Mouse (Mus musculus) lung, postnatal 36 days (tissue): ENCODE data around the gene Olfr139.

Source experiments
- DNase-seq: peaks from one replicate; pipeline ENCODE4 v3.0.0; 2022; ENCODE audit warnings: mixed read lengths

Gene Olfr139

DNA sequence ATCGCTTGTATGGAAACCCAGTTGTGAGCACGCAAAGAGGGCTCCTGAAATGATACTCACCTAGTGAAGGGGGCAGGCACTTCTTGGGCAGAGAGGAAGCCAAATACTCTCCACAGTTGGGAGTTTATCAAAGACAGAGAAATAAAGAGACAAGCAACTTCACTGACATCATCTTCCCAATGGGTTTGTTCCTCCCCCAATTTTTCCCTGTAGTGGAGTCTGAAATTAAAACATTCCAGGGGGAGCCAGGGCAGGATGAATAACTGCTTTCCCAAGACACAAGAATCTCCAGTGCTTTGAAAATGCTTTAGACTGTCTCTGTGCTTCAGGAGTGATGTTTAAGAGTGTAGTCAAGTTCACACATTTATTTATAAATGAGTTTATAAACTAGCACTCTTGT lies at the start of gene Olfr139, which contains the start of gene Olfr399:
TSS of gene Olfr139 (minus strand) at position 101 of the 400 bp plus-strand sequence.
TSS of gene Olfr399 (minus strand) at position 165 of the 400 bp plus-strand sequence.
- no peak for DNase-seq

DNA sequence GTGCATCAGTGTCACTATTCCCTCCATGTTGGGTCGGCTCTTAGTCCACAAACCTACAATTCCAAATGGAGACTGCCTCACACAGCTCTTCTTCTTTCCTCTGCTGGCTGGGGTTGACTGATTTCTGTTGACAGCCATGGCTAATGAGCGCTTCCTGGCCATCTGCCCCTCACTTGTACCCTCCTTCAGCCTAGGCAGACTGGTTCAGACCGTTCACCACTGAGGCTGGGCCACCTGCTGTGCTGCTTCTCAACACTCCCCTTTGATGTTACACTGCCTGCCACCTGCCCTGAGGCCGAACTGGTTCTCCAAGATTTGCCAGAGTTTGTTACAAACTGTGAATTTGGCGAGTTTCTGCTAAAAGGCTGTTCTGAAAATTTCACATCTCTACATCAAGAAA lies 48.7 kb upstream of the Olfr139 start:
- DNase-seq = no peak

DNA sequence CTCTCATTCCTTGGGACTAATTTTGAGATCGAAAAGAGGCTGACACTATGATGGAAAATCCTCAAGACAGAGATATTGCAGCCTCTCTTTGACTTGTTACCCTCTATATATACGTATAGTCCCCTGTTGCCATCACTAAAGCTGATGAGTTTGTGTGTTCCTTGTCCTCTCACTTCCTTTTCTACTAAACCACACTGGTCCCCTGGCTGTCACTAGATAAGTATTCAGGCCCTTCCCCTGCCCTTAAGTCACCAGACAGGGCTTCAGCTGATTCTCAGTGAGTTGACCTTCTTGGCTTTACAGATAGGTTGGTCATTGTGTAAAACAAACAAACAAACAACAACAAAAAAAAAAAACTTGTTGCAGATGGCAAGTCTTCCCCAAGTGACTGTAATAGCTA lies 45.2 kb upstream of the Olfr139 start:
- DNase-seq = no peak

DNA sequence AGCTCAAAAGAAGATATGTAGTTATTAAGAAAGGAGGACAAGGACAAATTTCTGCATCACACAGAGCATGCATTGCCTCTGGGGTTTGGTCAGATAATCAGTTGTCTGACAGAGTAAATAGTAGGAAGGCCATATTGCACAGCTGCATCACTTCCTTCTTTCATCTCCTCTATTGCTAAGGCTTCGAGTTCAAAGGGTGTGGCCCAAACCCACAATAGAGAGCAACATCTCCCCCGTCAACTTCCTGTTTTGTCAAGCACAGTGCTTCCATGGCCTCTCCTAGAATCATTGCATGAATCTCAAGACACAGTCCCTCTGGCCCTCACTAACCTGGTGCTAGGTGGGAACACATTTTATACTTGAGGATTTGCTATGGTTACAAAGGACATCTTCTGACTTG lies 44.4 kb upstream of the Olfr139 start:
- DNase-seq = peak; percentile 24

GRCm38 (mm10) chr11:74069655-74070054 lies 13.3 kb upstream of the Olfr139 start, which contains the start of gene Zfp616:
Gene Zfp616 (plus strand): TSS chr11:74069955.
- no peak for DNase-seq

GRCm38 (mm10) chr11:74051347-74051746 lies 5.0 kb downstream of the Olfr139 start:
- no peak for DNase-seq
